Mouse (Mus musculus) liver, postnatal 0 days (tissue): ENCODE results near the gene Retreg3. TPM values are rescaled to one million over a fixed set of nuclear protein-coding genes. Genes with fewer than 3 reads are reported as not detected.

Source experiments
- ATAC-seq: fragments of 200-750 bp; cut with Nextera tagmentation; 2 replicates; pipeline ENCODE4 v1.8.0; 2017; ENCODE audit warnings: mild to moderate bottlenecking, moderate library complexity
- DNase-seq: peaks from one replicate; pipeline ENCODE4 v3.0.0-alpha.2; 2016
- H3K27ac ChIP-seq: fragments of 300-500 bp; sonication (generic); 2 replicates; pipeline ENCODE4 v1.5.1; 2014; ENCODE audit warnings: antibody characterized with exemption, moderate library complexity, mild to moderate bottlenecking, low read depth
- H3K27me3 ChIP-seq: fragments of 300-500 bp; sonication (generic); 2 replicates; pipeline ENCODE4 v1.6.1; 2014; ENCODE audit warnings: low read length, control low read depth, mixed read lengths; ENCODE audit not compliant: insufficient read depth
- H3K36me3 ChIP-seq: fragments of 300-500 bp; sonication (generic); replicated peaks from 2 replicates; pipeline ENCODE4 v1.6.1; 2014; ENCODE audit warnings: mild to moderate bottlenecking, control low read depth, low read length, moderate library complexity, mixed read lengths; ENCODE audit not compliant: insufficient read depth
- H3K4me1 ChIP-seq: fragments of 300-500 bp; sonication (generic); 2 replicates; pipeline ENCODE4 v1.6.1; 2014; ENCODE audit warnings: antibody characterized with exemption, mild to moderate bottlenecking, control low read depth; ENCODE audit not compliant: insufficient read depth
- H3K4me2 ChIP-seq: fragments of 300-500 bp; sonication (generic); 2 replicates; pipeline ENCODE4 v1.6.1; 2014; ENCODE audit warnings: low read depth, mild to moderate bottlenecking, low read length, moderate library complexity, mixed read lengths
- H3K4me3 ChIP-seq: fragments of 300-500 bp; sonication (generic); 2 replicates; pipeline ENCODE4 v1.5.1; 2014; ENCODE audit warnings: low read depth, low read length
- H3K9ac ChIP-seq: fragments of 300-500 bp; sonication (generic); replicated peaks from 2 replicates; pipeline ENCODE4 v1.6.1; 2014; ENCODE audit warnings: mild to moderate bottlenecking, moderate library complexity
- H3K9me3 ChIP-seq: fragments of 300-500 bp; sonication (generic); 2 replicates; pipeline ENCODE4 v1.6.1; 2016; ENCODE audit warnings: mild to moderate bottlenecking, control low read depth, low read length, mixed read lengths
- CTCF ChIP-seq: sonication (generic); IDR thresholded peaks from 2 replicates; pipeline ENCODE4 v1.5.1; 2016; ENCODE audit warnings: antibody characterized with exemption, low read depth
- EP300 ChIP-seq: IDR thresholded peaks from 2 replicates; pipeline ENCODE4 v1.6.1; 2016; ENCODE audit warnings: antibody characterized with exemption, low read depth, mild to moderate bottlenecking
- WGBS: fragments of 180-500 bp; shearing (Covaris S2); extraction: QIAGEN DNeasy Blood & Tissue Kit; methylation state at CpG from one replicate; pipeline ENCODE4 v1.1.7; 2014; ENCODE audit not compliant: insufficient replicate concordance; 5-methylcytosine and 5-hydroxymethylcytosine counted together
- microRNA-seq: library from miRNA; unstranded; fragments of <30 nt; microRNA quantifications from one replicate; pipeline ENCODE4, GENCODE M21; 2016
- polyA plus RNA-seq: library from polyadenylated mRNA; unstranded; fragments of >200 nt; fragmentation: Nextera tagmentation; extraction: Ambion mirVana; gene quantifications from 2 replicates; pipeline ENCODE4 v1.2.1, GENCODE M21; 2015

Gene Retreg3
- polyA plus RNA-seq, 1 experiment from 2014 or later: 9.4 TPM

DNA sequence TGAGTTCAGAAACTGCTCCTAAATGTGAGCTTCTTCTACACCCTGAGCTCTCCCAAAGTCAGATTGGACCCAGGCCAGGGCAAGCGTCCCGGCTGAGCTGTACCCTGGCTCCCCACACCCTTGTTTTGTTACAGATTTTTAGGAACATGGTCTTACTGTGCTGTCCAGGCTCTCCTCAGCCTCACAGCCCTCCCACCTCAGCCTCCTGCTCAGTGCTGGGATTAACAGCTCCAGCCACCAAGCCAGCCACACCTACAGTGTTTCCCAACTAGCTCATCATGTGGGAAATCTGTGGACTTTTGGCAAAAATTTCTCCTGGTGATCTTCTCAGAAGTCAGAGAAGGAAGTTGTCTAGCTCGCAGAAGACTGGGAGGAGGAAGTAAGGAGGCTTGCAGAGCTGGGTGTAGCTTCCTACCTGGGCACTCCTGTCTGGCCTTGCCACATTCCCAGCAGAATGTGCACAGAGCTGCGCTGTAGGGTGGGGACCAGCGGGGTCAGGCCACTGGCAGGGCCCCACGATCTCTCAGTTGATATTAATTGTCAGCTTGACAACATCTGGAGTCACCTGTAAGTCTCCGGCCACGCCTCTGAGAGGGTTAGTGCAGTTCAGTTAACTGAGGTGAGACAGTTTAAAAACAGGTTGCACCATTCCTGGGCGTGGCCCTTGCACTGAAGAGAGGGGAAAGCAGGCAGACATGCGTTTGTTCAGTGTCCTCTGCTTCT is 66.8 kb downstream of the Retreg3 start:
- no peak for TF ChIP-seq CTCF
- TF ChIP-seq EP300: no peak
- peaks cover 57% of the 10 kb centered on the region for H3K36me3 ChIP-seq
- H3K4me2 ChIP-seq: no peak overlapping the region
- no peak overlapping the region for H3K9ac ChIP-seq
- WGBS: 67% methylated on average over 10 of the region's 10 CpGs
- peaks cover 5% of the 10 kb centered on the region for H3K9me3 ChIP-seq
- H3K27me3 ChIP-seq: no peaks in the 10 kb centered on the region
- H3K4me1 ChIP-seq: peaks cover 3% of the 10 kb centered on the region
- peak; percentile 62 for ATAC-seq
- peak overlapping the region; percentile 37 for H3K27ac ChIP-seq
- no peak overlapping the region for H3K4me3 ChIP-seq
- DNase-seq: peak; percentile 52

DNA sequence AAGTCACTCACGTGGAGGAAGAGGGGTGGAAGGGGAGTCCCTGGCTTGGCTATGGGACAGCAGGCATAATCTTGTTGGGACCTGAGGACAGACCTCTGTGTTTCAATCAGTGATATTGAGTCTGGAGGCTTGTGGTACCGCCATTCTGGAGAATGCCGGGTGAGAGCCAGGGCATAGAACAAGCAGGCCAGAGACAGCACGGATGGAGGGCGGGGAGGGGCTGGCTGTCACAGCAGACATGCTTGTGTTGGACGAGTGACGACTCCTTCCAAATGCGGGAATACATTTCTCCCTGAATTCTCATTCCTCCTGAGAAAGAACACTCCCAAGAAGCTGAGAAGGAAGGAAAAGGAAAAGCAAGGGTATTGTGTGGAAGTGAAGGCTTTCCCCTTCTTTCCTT is 68.1 kb downstream of the Retreg3 start:
- Histone ChIP-seq H3K4me2 (no peak overlapping the region), H3K27ac (no peak overlapping the region), H3K36me3 (peaks cover 57% of the 10 kb centered on the region), H3K4me3 (no peak overlapping the region), H3K9ac (no peak overlapping the region), H3K9me3 (peaks cover 5% of the 10 kb centered on the region), H3K4me1 (peaks cover under 1% of the 10 kb centered on the region), H3K27me3 (no peaks in the 10 kb centered on the region)
- WGBS: 85% methylated on average over 8 of the region's 8 CpGs
- DNase-seq: no peak
- ATAC-seq: no peak
- TF ChIP-seq CTCF: no peak

- WGBS: 90% methylated on average over 6 of the region's 6 CpGs
- Histone ChIP-seq H3K4me2 (no peak overlapping the region), H3K27me3 (no peaks in the 10 kb centered on the region), H3K36me3 (peaks cover 57% of the 10 kb centered on the region), H3K4me1 (no peaks in the 10 kb centered on the region; the same call in 1 of the 2 replicates), H3K9ac (no peak overlapping the region), H3K9me3 (peaks cover 5% of the 10 kb centered on the region), H3K4me3 (no peak overlapping the region), H3K27ac (no peak overlapping the region)
- no peak for DNase-seq
- TF ChIP-seq CTCF: no peak
- TF ChIP-seq EP300: no peak
- no peak for ATAC-seq
Observed at GRCm38 (mm10) chr11:101051051-101051493, 68.6 kb downstream of the Retreg3 start.

DNA sequence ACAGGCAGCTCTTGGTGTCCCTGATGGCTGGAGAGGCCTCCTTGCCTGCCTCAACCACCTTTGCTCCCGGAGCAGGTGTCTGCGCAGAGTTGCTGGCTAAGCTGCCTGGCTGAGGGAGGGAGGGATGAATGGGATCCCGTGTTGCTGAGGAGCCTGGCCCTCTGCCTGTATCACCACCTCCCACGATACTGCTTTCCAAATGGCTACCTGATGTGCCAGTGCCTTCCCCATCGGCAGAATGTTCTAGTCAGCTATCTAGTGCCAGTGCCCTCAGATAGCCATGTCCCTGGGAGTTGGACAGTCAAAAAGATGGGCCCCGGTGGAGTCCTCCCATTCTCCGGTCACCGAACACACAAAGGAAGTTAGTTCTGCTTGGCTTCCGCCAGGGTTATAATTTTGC is 69.3 kb downstream of the Retreg3 start:
- peaks cover 58% of the 10 kb centered on the region for H3K36me3 ChIP-seq
- ATAC-seq (no peak), DNase-seq (no peak)
- no peaks in the 10 kb centered on the region for H3K27me3 ChIP-seq
- peaks cover 5% of the 10 kb centered on the region for H3K9me3 ChIP-seq
- H3K4me2 ChIP-seq: no peak overlapping the region
- WGBS: 92% methylated on average over 9 of the region's 9 CpGs
- no peak overlapping the region for H3K9ac ChIP-seq
- TF ChIP-seq EP300: no peak
- no peak for TF ChIP-seq CTCF
- H3K27ac ChIP-seq: no peak overlapping the region
- H3K4me3 ChIP-seq: no peak overlapping the region
- H3K4me1 ChIP-seq: no peaks in the 10 kb centered on the region; the same call in 1 of the 2 replicates

DNA sequence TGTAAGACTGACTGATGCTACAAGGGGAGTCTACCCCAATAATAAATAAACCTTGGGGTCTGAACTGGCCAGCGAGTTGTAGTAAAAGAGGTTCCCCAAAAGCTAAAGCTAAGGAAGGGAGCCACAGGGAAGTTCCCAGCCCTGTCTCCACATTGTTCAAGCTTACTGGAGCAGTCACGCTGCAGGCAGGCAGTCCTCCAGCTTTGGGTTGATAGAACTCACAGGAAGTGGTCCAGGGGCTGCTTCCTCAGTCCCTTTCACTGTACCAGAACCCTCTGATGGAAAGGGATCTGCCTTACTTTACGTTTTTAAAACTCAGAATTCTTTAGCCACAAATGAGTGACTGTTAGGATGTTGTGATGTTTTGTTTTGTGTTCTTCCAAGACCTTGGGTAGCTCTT is 72.2 kb downstream of the Retreg3 start:
- H3K27ac ChIP-seq: no peak overlapping the region
- H3K4me1 ChIP-seq: no peaks in the 10 kb centered on the region; the same call in 1 of the 2 replicates
- no peak for DNase-seq
- TF ChIP-seq CTCF: no peak
- no peak for TF ChIP-seq EP300
- 63% methylated on average over 3 of the region's 3 CpGs for WGBS
- no peak overlapping the region for H3K9ac ChIP-seq
- peaks cover 84% of the 10 kb centered on the region for H3K36me3 ChIP-seq
- ATAC-seq: no peak
- no peaks in the 10 kb centered on the region for H3K27me3 ChIP-seq
- H3K4me2 ChIP-seq: no peak overlapping the region
- no peak overlapping the region for H3K4me3 ChIP-seq
- H3K9me3 ChIP-seq: no peaks in the 10 kb centered on the region

GRCm38 (mm10) chr11:101046440-101046839 is 73.3 kb downstream of the Retreg3 start:
- Histone ChIP-seq H3K9ac (peak overlapping the region; percentile 30; the same call in 1 of the 2 replicates), H3K9me3 (no peaks in the 10 kb centered on the region), H3K36me3 (peaks cover 86% of the 10 kb centered on the region), H3K27ac (no peak overlapping the region), H3K4me3 (no peak overlapping the region), H3K27me3 (no peaks in the 10 kb centered on the region), H3K4me1 (no peaks in the 10 kb centered on the region; the same call in 1 of the 2 replicates), H3K4me2 (no peak overlapping the region)
- ATAC-seq: no peak
- WGBS: 38% methylated on average over 9 of the region's 9 CpGs
- TF ChIP-seq EP300 (no peak), CTCF (no peak)
- no peak for DNase-seq

Small RNA genes lying within 50 kb of the gene (microRNA-seq; reads per million reads assigned to microRNA genes)
- gene Gm27626: not detected

Other genes with a start within 250 kb of the Retreg3 start
- gene Stat3, start 180.4 kb downstream of the Retreg3 start, polyA plus RNA-seq: 44.9 and 53.7 TPM in 2 replicates
- 27.5 and 28.5 TPM in 2 replicates for gene Cavin1, start 149.0 kb downstream of the Retreg3 start, polyA plus RNA-seq
- 25.0 and 29.4 TPM in 2 replicates for gene Atp6v0a1, start 110.4 kb downstream of the Retreg3 start, polyA plus RNA-seq
- gene Naglu, start 49.9 kb downstream of the Retreg3 start, polyA plus RNA-seq: 19.1 and 19.3 TPM in 2 replicates
- 0.23 and 0.33 TPM in 2 replicates for gene Hsd17b1, start 41.5 kb downstream of the Retreg3 start, polyA plus RNA-seq
- gene Coasy, start 37.3 kb downstream of the Retreg3 start, polyA plus RNA-seq: 38.5 and 42.9 TPM in 2 replicates
- gene Mlx, start 32.6 kb downstream of the Retreg3 start, polyA plus RNA-seq: 24.1 and 26.1 TPM in 2 replicates
- gene Psmc3ip, start 24.5 kb downstream of the Retreg3 start, polyA plus RNA-seq: 8.1 and 8.2 TPM in 2 replicates
- gene Tubg1, start within 50 bp of the Retreg3 start, polyA plus RNA-seq: 19.0 and 20.8 TPM in 2 replicates
- 0.12 and 0.22 TPM in 2 replicates for gene Tubg2, start 36.0 kb upstream of the Retreg3 start, polyA plus RNA-seq
- 1.4 and 1.5 TPM in 2 replicates for gene Cntnap1, start 50.6 kb upstream of the Retreg3 start, polyA plus RNA-seq
- 1.6 and 3.4 TPM in 2 replicates for gene Plekhh3, start 51.5 kb upstream of the Retreg3 start, polyA plus RNA-seq
- 0.09 TPM in 2 replicates for gene Ccr10, start 55.5 kb upstream of the Retreg3 start, polyA plus RNA-seq
- 4.2 and 5.0 TPM in 2 replicates for gene Ezh1, start 106.6 kb upstream of the Retreg3 start, polyA plus RNA-seq
- 34.8 and 38.4 TPM in 2 replicates for gene Ramp2, start 126.1 kb upstream of the Retreg3 start, polyA plus RNA-seq
- gene Vps25, start 133.8 kb upstream of the Retreg3 start, polyA plus RNA-seq: 75.9 and 81.1 TPM in 2 replicates
- 1.6 and 2.2 TPM in 2 replicates for gene Wnk4, start 140.7 kb upstream of the Retreg3 start, polyA plus RNA-seq
- 0.19 and 0.29 TPM in 2 replicates for gene Cntd1, start 159.1 kb upstream of the Retreg3 start, polyA plus RNA-seq
- gene Coa3, start 159.2 kb upstream of the Retreg3 start, polyA plus RNA-seq: 79.9 and 86.6 TPM in 2 replicates
- gene Becn1, start 182.4 kb upstream of the Retreg3 start, polyA plus RNA-seq: 65.1 and 72.3 TPM in 2 replicates
- 78.4 and 78.8 TPM in 2 replicates for gene Psme3, start 196.3 kb upstream of the Retreg3 start, polyA plus RNA-seq
- gene Aoc2, start 205.2 kb upstream of the Retreg3 start, polyA plus RNA-seq: 0.44 and 0.60 TPM in 2 replicates
- 0.05 and 0.06 TPM in 2 replicates for gene Aoc3, start 210.7 kb upstream of the Retreg3 start, polyA plus RNA-seq
- 97.9 and 206 TPM in 2 replicates for gene G6pc, start 247.7 kb upstream of the Retreg3 start, polyA plus RNA-seq